Mouse (Mus musculus) liver, postnatal 0 days (tissue): Measurements from ENCODE around the gene Col4a2. TPM values are rescaled to one million over a fixed set of nuclear protein-coding genes. Genes with fewer than 3 reads are reported as not detected.

Experiments
- ATAC-seq: fragments of 200-750 bp; cut with Nextera tagmentation; 2 replicates; pipeline ENCODE4 v1.8.0; 2017; ENCODE audit warnings: mild to moderate bottlenecking, moderate library complexity
- DNase-seq: peaks from one replicate; pipeline ENCODE4 v3.0.0-alpha.2; 2016
- H3K27ac ChIP-seq: fragments of 300-500 bp; sonication (generic); 2 replicates; pipeline ENCODE4 v1.5.1; 2014; ENCODE audit warnings: antibody characterized with exemption, moderate library complexity, mild to moderate bottlenecking, low read depth
- H3K27me3 ChIP-seq: fragments of 300-500 bp; sonication (generic); 2 replicates; pipeline ENCODE4 v1.6.1; 2014; ENCODE audit warnings: low read length, control low read depth, mixed read lengths; ENCODE audit not compliant: insufficient read depth
- H3K36me3 ChIP-seq: fragments of 300-500 bp; sonication (generic); replicated peaks from 2 replicates; pipeline ENCODE4 v1.6.1; 2014; ENCODE audit warnings: mild to moderate bottlenecking, control low read depth, low read length, moderate library complexity, mixed read lengths; ENCODE audit not compliant: insufficient read depth
- H3K4me1 ChIP-seq: fragments of 300-500 bp; sonication (generic); 2 replicates; pipeline ENCODE4 v1.6.1; 2014; ENCODE audit warnings: antibody characterized with exemption, mild to moderate bottlenecking, control low read depth; ENCODE audit not compliant: insufficient read depth
- H3K4me2 ChIP-seq: fragments of 300-500 bp; sonication (generic); 2 replicates; pipeline ENCODE4 v1.6.1; 2014; ENCODE audit warnings: low read depth, mild to moderate bottlenecking, low read length, moderate library complexity, mixed read lengths
- H3K4me3 ChIP-seq: fragments of 300-500 bp; sonication (generic); 2 replicates; pipeline ENCODE4 v1.5.1; 2014; ENCODE audit warnings: low read depth, low read length
- H3K9ac ChIP-seq: fragments of 300-500 bp; sonication (generic); replicated peaks from 2 replicates; pipeline ENCODE4 v1.6.1; 2014; ENCODE audit warnings: mild to moderate bottlenecking, moderate library complexity
- H3K9me3 ChIP-seq: fragments of 300-500 bp; sonication (generic); 2 replicates; pipeline ENCODE4 v1.6.1; 2016; ENCODE audit warnings: mild to moderate bottlenecking, control low read depth, low read length, mixed read lengths
- CTCF ChIP-seq: sonication (generic); IDR thresholded peaks from 2 replicates; pipeline ENCODE4 v1.5.1; 2016; ENCODE audit warnings: antibody characterized with exemption, low read depth
- EP300 ChIP-seq: IDR thresholded peaks from 2 replicates; pipeline ENCODE4 v1.6.1; 2016; ENCODE audit warnings: antibody characterized with exemption, low read depth, mild to moderate bottlenecking
- WGBS: fragments of 180-500 bp; shearing (Covaris S2); extraction: QIAGEN DNeasy Blood & Tissue Kit; methylation state at CpG from one replicate; pipeline ENCODE4 v1.1.7; 2014; ENCODE audit not compliant: insufficient replicate concordance; 5-methylcytosine and 5-hydroxymethylcytosine counted together
- polyA plus RNA-seq: library from polyadenylated mRNA; unstranded; fragments of >200 nt; fragmentation: Nextera tagmentation; extraction: Ambion mirVana; gene quantifications from 2 replicates; pipeline ENCODE4 v1.2.1, GENCODE M21; 2015

Col4a2 gene
- polyA plus RNA-seq, 1 experiment from 2014 or later, result 9.7 TPM

DNA sequence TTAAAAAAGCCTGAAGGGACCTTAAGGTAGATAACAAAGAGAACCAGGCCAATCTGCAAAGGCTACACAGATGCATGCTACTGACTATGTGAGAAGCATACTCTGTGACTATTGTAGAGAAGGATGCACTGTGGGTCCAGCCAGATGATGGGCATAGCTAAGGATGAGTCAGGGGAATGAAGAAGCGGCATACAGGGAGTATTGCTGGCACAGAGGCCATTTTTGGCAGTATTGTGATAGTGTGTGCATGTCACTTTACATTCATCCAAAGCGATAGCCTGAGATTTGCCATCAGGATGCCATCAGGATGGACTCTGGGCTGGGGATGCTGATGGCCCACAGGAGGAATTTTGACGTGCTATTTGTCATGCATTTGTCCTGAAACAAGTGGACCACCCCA lies 25.5 kb upstream of the Col4a2 start:
- ATAC-seq (no peak), DNase-seq (no peak)
- WGBS, result 68% methylated on average over 3 of the region's 3 CpGs
- Histone ChIP-seq H3K9me3 (no peaks in the 10 kb centered on the region), H3K4me1 (no peaks in the 10 kb centered on the region), H3K4me3 (no peak overlapping the region), H3K4me2 (no peak overlapping the region), H3K9ac (no peak overlapping the region), H3K27me3 (no peaks in the 10 kb centered on the region), H3K36me3 (no peaks in the 10 kb centered on the region), H3K27ac (no peak overlapping the region)
- TF ChIP-seq CTCF, result no peak
- no peak for TF ChIP-seq EP300

DNA sequence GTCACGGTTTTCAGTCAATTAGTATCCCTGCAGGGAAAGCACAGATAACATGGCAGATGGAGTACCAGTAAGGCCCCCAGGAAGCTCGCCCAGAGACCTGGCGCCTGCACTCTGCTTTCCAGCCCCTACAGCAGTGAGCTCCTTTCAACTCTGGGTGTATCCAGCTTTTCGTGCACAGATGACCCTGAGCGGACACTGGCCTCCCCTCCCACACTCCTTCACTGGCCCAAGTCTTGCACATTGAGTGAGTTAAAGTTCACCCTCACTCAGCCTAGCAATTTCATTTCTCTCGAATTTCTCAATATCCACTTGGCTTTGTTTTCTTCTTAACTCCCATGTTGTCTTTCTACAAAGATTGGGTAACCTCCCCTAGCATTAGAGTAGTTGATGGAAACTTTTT lies 24.3 kb upstream of the Col4a2 start:
- no peak overlapping the region for H3K9ac ChIP-seq
- no peak overlapping the region for H3K4me3 ChIP-seq
- no peaks in the 10 kb centered on the region for H3K4me1 ChIP-seq
- H3K36me3 ChIP-seq, result no peaks in the 10 kb centered on the region
- H3K27ac ChIP-seq, result no peak overlapping the region
- ATAC-seq (no peak), DNase-seq (no peak)
- H3K9me3 ChIP-seq, result no peaks in the 10 kb centered on the region
- TF ChIP-seq EP300, result no peak
- TF ChIP-seq CTCF, result no peak
- H3K27me3 ChIP-seq, result no peaks in the 10 kb centered on the region
- WGBS, result 68% methylated on average over 6 of the region's 6 CpGs
- no peak overlapping the region for H3K4me2 ChIP-seq

GRCm38 (mm10) chr8:11290533-11290932 lies 22.1 kb upstream of the Col4a2 start:
- no peak for DNase-seq
- no peak for ATAC-seq
- Histone ChIP-seq H3K9ac (no peak overlapping the region), H3K4me3 (no peak overlapping the region), H3K27me3 (no peaks in the 10 kb centered on the region), H3K4me2 (no peak overlapping the region), H3K4me1 (no peaks in the 10 kb centered on the region), H3K9me3 (no peaks in the 10 kb centered on the region), H3K27ac (no peak overlapping the region), H3K36me3 (no peaks in the 10 kb centered on the region)
- WGBS, result 0% methylated on average over 1 of the region's 1 CpGs
- TF ChIP-seq EP300 (no peak), CTCF (no peak)

DNA sequence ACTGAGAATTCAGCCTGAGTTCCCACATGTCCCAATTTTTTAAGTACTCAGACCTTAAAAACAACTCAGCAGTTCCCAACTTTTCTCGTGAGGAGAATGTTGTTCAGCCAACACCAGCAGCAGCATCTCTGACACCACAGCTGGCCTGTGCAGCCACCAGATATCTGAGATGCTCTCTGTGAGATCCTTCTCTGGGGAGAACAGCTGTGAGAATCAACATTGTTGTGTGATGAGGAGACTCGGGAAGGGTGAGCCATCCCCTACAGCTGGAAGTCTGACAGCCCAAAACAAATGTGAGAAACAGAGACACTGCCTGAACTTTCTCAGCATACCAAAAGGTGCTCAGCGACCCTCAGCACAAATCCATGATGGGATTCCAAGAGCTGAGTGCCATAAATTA lies 20.0 kb upstream of the Col4a2 start:
- no peak overlapping the region for H3K4me2 ChIP-seq
- H3K4me1 ChIP-seq, result 0 out of 2 replicates have a peak, but pooled peaks cover 3% of the 10 kb centered on the region
- 64% methylated on average over 3 of the region's 3 CpGs for WGBS
- no peak for TF ChIP-seq EP300
- no peak for TF ChIP-seq CTCF
- DNase-seq (no peak), ATAC-seq (no peak)
- no peaks in the 10 kb centered on the region for H3K36me3 ChIP-seq
- no peak overlapping the region for H3K4me3 ChIP-seq
- no peak overlapping the region for H3K27ac ChIP-seq
- no peaks in the 10 kb centered on the region for H3K9me3 ChIP-seq
- no peak overlapping the region for H3K9ac ChIP-seq
- no peaks in the 10 kb centered on the region for H3K27me3 ChIP-seq

GRCm38 (mm10) chr8:11296282-11296943 lies 16.2 kb upstream of the Col4a2 start:
- H3K4me2 ChIP-seq, result no peak overlapping the region
- ATAC-seq (no peak), DNase-seq (no peak)
- WGBS, result 72% methylated on average over 10 of the region's 10 CpGs
- H3K36me3 ChIP-seq, result no peaks in the 10 kb centered on the region
- no peaks in the 10 kb centered on the region for H3K9me3 ChIP-seq
- H3K4me3 ChIP-seq, result no peak overlapping the region
- no peak overlapping the region for H3K27ac ChIP-seq
- TF ChIP-seq CTCF, result no peak
- no peak for TF ChIP-seq EP300
- no peaks in the 10 kb centered on the region for H3K27me3 ChIP-seq
- 0 out of 2 replicates have a peak, but pooled peaks cover 4% of the 10 kb centered on the region for H3K4me1 ChIP-seq
- no peak overlapping the region for H3K9ac ChIP-seq

DNA sequence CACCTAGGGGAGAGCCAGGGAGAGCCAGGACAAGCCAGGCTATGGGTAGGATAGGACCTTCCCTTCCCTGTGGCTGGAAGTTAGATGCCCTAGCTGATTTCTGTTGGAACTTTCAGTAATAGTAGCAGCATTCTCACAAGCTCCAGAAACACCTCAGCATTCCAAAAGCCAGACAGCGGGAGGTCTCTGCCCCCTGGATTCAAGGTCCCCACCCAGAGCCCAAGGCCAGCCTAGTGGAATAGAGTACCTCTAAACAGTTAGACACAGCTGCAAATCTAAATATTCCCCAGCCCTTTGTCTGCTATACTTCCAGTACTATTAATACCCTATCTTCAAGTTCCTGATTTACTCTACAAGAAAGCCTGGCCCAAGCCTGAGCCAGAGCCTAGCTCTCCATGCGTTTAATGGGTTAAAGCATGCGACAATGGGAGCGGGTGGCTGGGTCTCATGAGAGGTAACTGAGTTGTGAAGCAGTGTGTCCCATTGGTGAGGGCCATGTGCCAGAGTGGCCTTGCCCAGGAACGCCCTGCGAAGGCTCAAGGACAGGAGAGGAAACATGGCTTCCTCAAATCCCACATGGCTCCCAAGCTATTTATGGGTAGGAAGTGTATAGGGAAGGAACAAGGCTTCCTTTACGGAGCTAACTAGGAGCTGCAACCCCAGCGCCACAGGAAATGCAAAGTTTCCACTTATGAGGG lies 15.3 kb upstream of the Col4a2 start:
- Histone ChIP-seq H3K27me3 (no peaks in the 10 kb centered on the region), H3K4me1 (0 out of 2 replicates have a peak, but pooled peaks cover 4% of the 10 kb centered on the region), H3K9ac (no peak overlapping the region), H3K4me3 (no peak overlapping the region), H3K27ac (no peak overlapping the region), H3K4me2 (no peak overlapping the region), H3K9me3 (no peaks in the 10 kb centered on the region), H3K36me3 (no peaks in the 10 kb centered on the region)
- DNase-seq (no peak), ATAC-seq (peak; percentile 40; the same call in 1 of the 2 replicates)
- 60% methylated on average over 8 of the region's 8 CpGs for WGBS
- TF ChIP-seq CTCF (no peak), EP300 (peak; percentile 24; the same call in 1 of the 2 replicates)
